Mouse (Mus musculus) common myeloid progenitor, adult 5-6 weeks (primary cell): ENCODE measurements around the gene Lamb3. TPM values are rescaled to one million over a fixed set of nuclear protein-coding genes. Genes with fewer than 3 reads are reported as not detected.
A peak's percentile ranks its signal among the peaks of the same experiment; 100 is the strongest.

ENCODE experiments used
- ATAC-seq: replicated peaks from 2 replicates; pipeline ENCODE4 v1.8.0; 2016; ENCODE audit warnings: low read depth, mild to moderate bottlenecking, moderate TSS enrichment, inconsistent platforms; ENCODE audit not compliant: poor library complexity, severe bottlenecking
- total RNA-seq: library from RNA; stranded (forward); fragments of 200-1000, 187-1606 nt; gene quantifications from 2 replicates; pipeline ENCODE4 v1.2.3, GENCODE M21; 2017

The Lamb3 gene
- total RNA-seq, 1 experiment from 2014 or later, result 2.1 TPM

- ATAC-seq, result no peak
Measured at GRCm38 (mm10) chr1:193332671-193333070, 125.2 kb downstream of the Lamb3 start.

GRCm38 (mm10) chr1:193333776-193334175 is 126.3 kb downstream of the Lamb3 start:
- ATAC-seq, result no peak

GRCm38 (mm10) chr1:193334546-193334945 is 127.0 kb downstream of the Lamb3 start:
- no peak for ATAC-seq

- ATAC-seq, result peak; percentile 43
Measured at GRCm38 (mm10) chr1:193336122-193337017, 128.9 kb downstream of the Lamb3 start.

- ATAC-seq, result no peak
Measured at GRCm38 (mm10) chr1:193337018-193337321, 129.5 kb downstream of the Lamb3 start.

- peak; percentile 15 for ATAC-seq
Measured at GRCm38 (mm10) chr1:193337787-193338310, 130.3 kb downstream of the Lamb3 start.

- peak; percentile 90 for ATAC-seq
Measured at GRCm38 (mm10) chr1:193338363-193338995, 131.0 kb downstream of the Lamb3 start.

- no peak for ATAC-seq
Measured at GRCm38 (mm10) chr1:193342198-193342946, 134.9 kb downstream of the Lamb3 start.

GRCm38 (mm10) chr1:193343853-193344252 is 136.4 kb downstream of the Lamb3 start:
- ATAC-seq, result no peak

- no peak; the same call in 1 of the 2 replicates for ATAC-seq
Measured at GRCm38 (mm10) chr1:193344976-193345375, 137.5 kb downstream of the Lamb3 start.

- no peak for ATAC-seq
Measured at GRCm38 (mm10) chr1:193346908-193347307, 139.4 kb downstream of the Lamb3 start.

GRCm38 (mm10) chr1:193348261-193348962 is 140.9 kb downstream of the Lamb3 start:
- ATAC-seq, result 0 out of 2 replicates have a peak, but pooled peaks have one; percentile 22

GRCm38 (mm10) chr1:193349702-193350545 is 142.4 kb downstream of the Lamb3 start:
- no peak for ATAC-seq

GRCm38 (mm10) chr1:193350546-193350801 is 143.0 kb downstream of the Lamb3 start:
- ATAC-seq, result no peak

GRCm38 (mm10) chr1:193351583-193351982 is 144.1 kb downstream of the Lamb3 start:
- ATAC-seq, result no peak

- ATAC-seq, result no peak
Measured at GRCm38 (mm10) chr1:193359199-193359598, 151.7 kb downstream of the Lamb3 start.

GRCm38 (mm10) chr1:193361181-193361580 is 153.7 kb downstream of the Lamb3 start:
- ATAC-seq, result no peak

- ATAC-seq, result no peak
Measured at GRCm38 (mm10) chr1:193362078-193362477, 154.6 kb downstream of the Lamb3 start.

- ATAC-seq, result peak; percentile 97
Measured at GRCm38 (mm10) chr1:193363801-193364231, 156.3 kb downstream of the Lamb3 start.
